Mouse (Mus musculus) erythroblast, embryonic 14.5 days (primary cell): ENCODE measurements at regions not wholly inside any gene's neighbourhood (a gene's known extent, or its start where the extent isn't known, plus 50 kb on each side); places are given as distances from the start of the nearest gene placed in this dataset.

Experiments
- H3K27me3 ChIP-seq: 2 replicates; pipeline ENCODE4 v1.6.1; 2012; ENCODE audit warnings: inconsistent platforms; ENCODE audit not compliant: control insufficient read depth
- H3K36me3 ChIP-seq: 2 replicates; pipeline ENCODE4 v1.6.1; 2012; ENCODE audit warnings: mild to moderate bottlenecking, inconsistent platforms; ENCODE audit not compliant: control insufficient read depth
- H3K4me1 ChIP-seq: 2 replicates; pipeline ENCODE4 v1.6.1; 2012; ENCODE audit warnings: inconsistent platforms; ENCODE audit not compliant: control insufficient read depth
- H3K4me3 ChIP-seq: replicated peaks from 2 replicates; pipeline ENCODE3; 2012; ENCODE audit warnings: moderate library complexity, mild to moderate bottlenecking, inconsistent platforms
- H3K9me3 ChIP-seq: 2 replicates; pipeline ENCODE4 v1.6.1; 2012; ENCODE audit warnings: low read length, inconsistent platforms, mixed read lengths; ENCODE audit not compliant: control insufficient read depth
- GATA1 ChIP-seq: IDR thresholded peaks from 2 replicates; pipeline ENCODE4 v1.6.1; 2012; ENCODE audit warnings: low read length, inconsistent platforms, mixed read lengths
- TAL1 ChIP-seq: IDR thresholded peaks from 3 replicates; pipeline ENCODE4 v1.6.1; 2012; ENCODE audit warnings: low read length, inconsistent platforms, mixed read lengths

- H3K4me1 ChIP-seq: no peaks in the 10 kb centered on the region
- no peaks in the 10 kb centered on the region for H3K9me3 ChIP-seq
- H3K4me3 ChIP-seq: no peak overlapping the region
- TF ChIP-seq GATA1 (no peak), TAL1 (no peak)
- no peaks in the 10 kb centered on the region for H3K36me3 ChIP-seq
- peaks cover 2% of the 10 kb centered on the region; the same call in 1 of the 2 replicates for H3K27me3 ChIP-seq
These were observed 102.3 kb upstream of the Serp2 start for GRCm38 (mm10) chr14:76658952-76659502.

DNA sequence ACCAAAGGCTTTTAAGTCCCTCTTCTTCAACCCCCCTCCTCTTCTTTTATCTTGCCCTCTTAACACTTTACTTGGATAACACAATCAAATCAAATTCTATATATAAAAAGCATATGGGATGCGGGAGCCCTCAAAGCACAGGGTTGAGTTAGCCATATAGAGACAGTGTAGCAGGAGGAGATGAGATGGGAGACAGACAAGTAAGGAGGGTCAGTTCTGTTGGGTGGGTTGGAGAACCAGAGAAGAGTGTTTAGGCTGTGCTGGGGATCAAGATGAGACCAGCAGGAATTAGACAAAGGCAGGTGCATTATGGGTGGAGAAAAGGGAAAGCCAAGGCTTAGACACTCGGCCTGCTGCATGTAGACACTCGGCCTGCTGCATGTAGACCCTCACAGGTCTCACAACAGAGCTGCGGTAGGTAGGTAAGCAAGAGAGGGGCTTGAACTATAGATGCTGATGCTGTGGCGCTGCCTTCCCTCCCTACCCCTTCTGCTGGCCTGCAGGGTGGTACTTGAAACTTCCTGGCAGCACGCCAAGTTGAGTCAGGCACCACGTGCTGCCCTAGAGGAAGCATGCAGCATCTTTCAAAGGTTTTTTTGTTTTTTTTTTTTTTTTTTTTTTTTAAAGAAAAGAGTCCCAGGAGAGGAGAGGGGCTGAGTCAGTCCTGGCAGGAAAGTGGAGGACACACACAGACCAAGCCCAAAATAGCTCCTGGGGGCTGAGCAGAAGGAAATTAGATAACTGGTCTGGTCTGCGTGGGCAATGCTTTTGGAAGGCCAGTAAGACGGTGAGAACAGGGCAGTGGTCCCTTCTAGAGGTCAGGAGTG is 101.3 kb upstream of the Serp2 start:
- Histone ChIP-seq H3K9me3 (no peaks in the 10 kb centered on the region), H3K4me3 (no peak overlapping the region), H3K36me3 (no peaks in the 10 kb centered on the region), H3K4me1 (no peaks in the 10 kb centered on the region), H3K27me3 (peaks cover 2% of the 10 kb centered on the region; the same call in 1 of the 2 replicates)
- TF ChIP-seq TAL1 (no peak), GATA1 (no peak)

GRCm38 (mm10) chr14:76657375-76657774 is 100.7 kb upstream of the Serp2 start:
- Histone ChIP-seq H3K9me3 (no peaks in the 10 kb centered on the region), H3K4me3 (no peak overlapping the region), H3K36me3 (no peaks in the 10 kb centered on the region), H3K27me3 (peaks cover 2% of the 10 kb centered on the region; the same call in 1 of the 2 replicates), H3K4me1 (no peaks in the 10 kb centered on the region)
- no peak for TF ChIP-seq GATA1
- TF ChIP-seq TAL1: no peak

DNA sequence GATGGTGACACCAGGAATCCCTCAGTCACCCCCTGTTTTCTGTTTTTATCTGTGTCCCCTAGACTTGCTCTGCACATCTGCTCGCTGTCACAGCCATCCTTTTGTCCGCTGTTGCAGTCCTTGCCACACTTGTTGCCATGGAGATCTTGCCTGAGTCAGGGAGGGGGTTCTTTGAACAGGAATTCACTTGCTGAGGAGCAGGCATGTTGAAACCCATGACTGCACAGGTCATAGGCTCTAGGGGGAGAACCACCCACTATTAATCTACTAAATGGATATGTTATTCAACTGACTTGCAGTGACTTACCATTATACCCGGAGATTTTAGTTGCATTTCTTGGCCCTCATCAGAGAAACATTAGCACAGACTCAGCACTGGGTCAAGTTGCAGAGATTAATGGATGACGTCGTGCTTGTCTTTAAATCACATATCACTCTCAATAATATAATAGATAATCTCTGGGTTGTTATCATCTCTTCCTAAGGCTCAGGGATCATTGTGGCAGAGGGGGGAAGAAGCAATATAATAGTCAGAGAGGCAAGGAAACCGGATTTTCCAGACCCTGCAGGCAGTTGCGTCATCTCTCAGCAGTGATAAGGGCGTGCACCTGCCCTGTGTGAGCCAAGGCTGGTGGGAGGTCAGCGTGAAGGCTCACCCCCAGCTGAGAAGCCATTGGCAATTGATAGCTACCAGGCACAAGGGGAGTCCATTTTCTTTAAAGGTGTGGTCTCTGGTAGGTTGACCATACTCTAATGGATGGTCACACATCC is 95.9 kb upstream of the Serp2 start:
- H3K4me1 ChIP-seq: peaks cover 18% of the 10 kb centered on the region
- no peaks in the 10 kb centered on the region for H3K9me3 ChIP-seq
- no peaks in the 10 kb centered on the region for H3K36me3 ChIP-seq
- no peak overlapping the region for H3K4me3 ChIP-seq
- TF ChIP-seq GATA1: no peak
- no peak for TF ChIP-seq TAL1
- no peaks in the 10 kb centered on the region for H3K27me3 ChIP-seq

DNA sequence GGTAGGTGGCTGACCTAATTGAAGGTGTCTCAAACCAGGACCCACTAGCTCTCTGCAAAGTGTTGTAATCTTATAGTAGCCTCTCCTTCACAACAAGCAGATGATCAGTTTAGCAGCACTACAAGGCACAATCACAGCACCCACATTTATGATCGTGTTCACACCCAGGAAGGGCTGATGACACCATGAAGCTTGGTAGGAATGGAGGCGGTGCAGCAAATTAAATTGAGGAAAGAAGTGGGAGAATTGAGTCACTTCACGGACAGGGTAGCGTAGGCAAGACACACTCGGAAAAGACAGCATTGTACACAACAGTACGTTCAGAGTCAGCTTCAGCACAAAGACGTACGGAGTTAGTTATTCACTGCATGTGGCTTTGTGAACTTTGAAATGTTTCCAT is 94.4 kb upstream of the Serp2 start:
- no peak for TF ChIP-seq GATA1
- Histone ChIP-seq H3K27me3 (no peaks in the 10 kb centered on the region), H3K4me1 (peaks cover 18% of the 10 kb centered on the region), H3K4me3 (no peak overlapping the region), H3K36me3 (no peaks in the 10 kb centered on the region), H3K9me3 (no peaks in the 10 kb centered on the region)

DNA sequence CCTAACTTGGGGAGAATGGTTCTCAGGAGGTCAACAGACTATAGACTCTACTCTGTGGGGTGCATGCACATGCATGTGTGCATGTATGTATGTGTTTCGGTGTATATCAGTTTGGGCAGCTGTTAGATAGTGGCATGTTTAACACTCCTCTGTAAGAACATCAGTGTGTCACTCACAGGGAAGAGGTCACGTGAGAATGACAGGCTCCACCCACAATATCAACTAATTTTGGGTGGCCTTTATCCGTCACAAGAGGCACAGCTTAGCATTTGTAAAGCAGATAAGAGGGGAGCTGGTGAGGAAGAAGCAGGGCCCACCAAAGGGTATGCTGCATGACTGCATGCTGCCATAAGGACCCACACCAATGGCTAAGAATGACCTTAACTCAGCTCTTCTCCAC is 93.2 kb upstream of the Serp2 start:
- H3K4me1 ChIP-seq: peaks cover 18% of the 10 kb centered on the region
- H3K36me3 ChIP-seq: no peaks in the 10 kb centered on the region
- TF ChIP-seq TAL1 (no peak), GATA1 (no peak)
- H3K27me3 ChIP-seq: no peaks in the 10 kb centered on the region
- H3K9me3 ChIP-seq: no peaks in the 10 kb centered on the region
- H3K4me3 ChIP-seq: no peak overlapping the region

GRCm38 (mm10) chr14:76644716-76645115 is 88.0 kb upstream of the Serp2 start:
- no peaks in the 10 kb centered on the region for H3K27me3 ChIP-seq
- H3K4me3 ChIP-seq: no peak overlapping the region
- no peaks in the 10 kb centered on the region for H3K9me3 ChIP-seq
- H3K36me3 ChIP-seq: no peaks in the 10 kb centered on the region
- H3K4me1 ChIP-seq: peaks cover 7% of the 10 kb centered on the region
- TF ChIP-seq TAL1 (no peak), GATA1 (no peak)

DNA sequence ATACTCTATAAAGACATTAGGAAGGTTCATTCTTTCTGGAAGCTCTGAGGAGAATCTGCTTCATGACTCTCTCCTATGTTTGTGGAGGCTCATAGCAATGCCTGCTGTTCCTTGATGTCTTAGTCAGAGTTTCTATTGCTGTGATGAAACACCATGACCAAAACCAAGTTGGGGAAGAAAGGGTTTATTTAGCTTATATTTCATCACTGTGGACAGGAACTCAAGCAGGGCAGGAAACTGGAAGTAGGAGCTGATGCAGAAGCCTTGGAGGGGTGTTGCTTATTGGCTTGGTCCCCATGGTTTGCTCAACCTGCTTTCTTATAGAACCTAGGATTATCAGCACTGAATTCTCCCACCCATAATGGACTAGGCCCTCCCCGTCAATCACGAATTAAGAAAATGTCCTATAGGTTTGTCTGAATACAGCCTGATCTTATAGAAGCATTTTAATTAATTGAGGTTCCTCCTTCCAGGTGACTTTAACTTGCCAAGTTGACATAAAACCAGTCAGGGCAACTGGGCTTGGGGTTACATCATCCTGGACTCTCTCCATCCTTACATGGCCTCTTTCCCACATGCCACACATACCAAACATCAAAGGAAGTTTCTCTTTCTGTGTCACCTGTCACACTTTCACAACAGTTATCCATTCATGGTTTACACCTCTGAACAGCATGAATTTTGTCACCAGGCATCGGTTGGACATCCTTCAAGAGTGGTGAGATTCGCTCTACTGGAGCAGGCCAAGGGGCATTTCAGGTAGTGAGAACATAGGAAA is 85.3 kb upstream of the Serp2 start:
- no peak for TF ChIP-seq GATA1
- TF ChIP-seq TAL1: no peak
- no peak overlapping the region for H3K4me3 ChIP-seq

More for the DNA sequence above, 85.3 kb upstream of the Serp2 start:
- Histone ChIP-seq H3K36me3 (no peaks in the 10 kb centered on the region), H3K9me3 (no peaks in the 10 kb centered on the region), H3K4me1 (no peaks in the 10 kb centered on the region), H3K27me3 (no peaks in the 10 kb centered on the region)
